Mouse (Mus musculus) testis, adult 2 months (tissue): ENCODE measurements around the gene Best1.

Experiments
- CTCF ChIP-seq: fragments of 200-500 bp; IDR thresholded peaks from 2 replicates; pipeline ENCODE4 v1.5.1; 2012; ENCODE audit warnings: low read depth, mild to moderate bottlenecking, inconsistent platforms, low read length, moderate library complexity; ENCODE audit not compliant: control insufficient read depth, insufficient read depth, insufficient replicate concordance
- POLR2A ChIP-seq: fragments of 200-500 bp; IDR thresholded peaks from 2 replicates; pipeline ENCODE4 v1.6.1; 2012; ENCODE audit warnings: low read depth, mild to moderate bottlenecking, inconsistent platforms, low read length, moderate library complexity; ENCODE audit not compliant: control insufficient read depth

DNA sequence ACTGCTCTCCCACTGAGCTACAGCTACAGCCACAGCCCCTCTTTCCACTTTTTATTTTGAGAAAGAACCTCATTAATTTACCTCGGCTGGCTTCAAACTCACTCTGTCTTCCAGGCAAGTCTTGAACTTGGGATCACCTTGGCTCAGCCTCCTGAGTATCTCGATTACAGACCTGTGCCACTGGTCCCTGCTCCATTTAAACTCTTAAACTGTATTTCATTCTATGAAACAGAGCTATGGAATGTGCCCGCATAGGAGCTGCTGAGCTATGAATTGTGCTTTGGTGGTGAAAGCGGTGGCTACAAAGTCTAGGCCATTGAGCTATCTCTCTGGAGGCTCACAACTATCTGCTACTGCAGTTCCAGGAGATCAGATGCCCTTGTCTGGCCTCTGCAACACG, 43.5 kb downstream of the Best1 start:
- TF ChIP-seq POLR2A: no peak
- no peak for TF ChIP-seq CTCF
